Mouse (Mus musculus) brain, embryonic 14.5 days (tissue): ENCODE data around the gene Cic.

Experiments
- CTCF ChIP-seq: fragments of 200-500 bp; IDR thresholded peaks from 2 replicates; pipeline ENCODE4 v1.5.1; 2012; ENCODE audit warnings: inconsistent platforms, mild to moderate bottlenecking, moderate library complexity, borderline replicate concordance; ENCODE audit not compliant: insufficient read depth, insufficient read length; ENCODE audit errors: extremely low read depth
- POLR2A ChIP-seq: fragments of 200-500 bp; IDR thresholded peaks from 2 replicates; pipeline ENCODE4 v1.6.1; 2012; ENCODE audit warnings: mild to moderate bottlenecking, inconsistent platforms, borderline replicate concordance; ENCODE audit not compliant: poor library complexity, insufficient read depth, insufficient read length, severe bottlenecking; ENCODE audit errors: extremely low read depth

DNA sequence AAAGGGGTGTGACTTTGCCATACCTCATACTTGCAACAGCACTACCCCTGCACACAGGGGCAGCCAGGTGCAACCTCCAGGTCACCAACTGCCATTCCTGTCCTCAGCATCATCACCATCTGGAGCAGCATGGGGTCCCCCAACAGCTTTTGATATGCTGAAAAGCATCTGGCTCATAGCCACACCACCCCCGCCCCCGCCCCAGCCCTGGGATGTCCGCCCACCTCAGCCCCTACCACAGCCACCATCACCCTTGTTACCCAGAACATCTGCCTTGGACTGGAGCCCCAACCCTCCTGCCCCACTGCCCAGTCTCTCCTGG is 36.1 kb downstream of the Cic start:
- TF ChIP-seq CTCF (no peak), POLR2A (no peak)
